Mouse (Mus musculus) hindbrain, postnatal 0 days (tissue): ENCODE data around the gene Ppfia4. TPM values are rescaled to one million over a fixed set of nuclear protein-coding genes. Genes with fewer than 3 reads are reported as not detected.

Experiments
- ATAC-seq: fragments of 200-750 bp; cut with Nextera tagmentation; 2 replicates; pipeline ENCODE4 v1.8.0; 2017; ENCODE audit warnings: mild to moderate bottlenecking, moderate TSS enrichment, moderate library complexity
- DNase-seq: peaks from one replicate; pipeline ENCODE4 v3.0.0-alpha.2; 2015; ENCODE audit warnings: low spot score
- H3K27ac ChIP-seq: fragments of 300-500 bp; sonication (generic); 2 replicates; pipeline ENCODE4 v1.5.1; 2014; ENCODE audit warnings: mild to moderate bottlenecking
- H3K27me3 ChIP-seq: fragments of 300-500 bp; sonication (generic); 2 replicates; pipeline ENCODE4 v1.6.1; 2014; ENCODE audit warnings: low read length, mixed read lengths; ENCODE audit not compliant: insufficient read depth
- H3K36me3 ChIP-seq: fragments of 300-500 bp; sonication (generic); 2 replicates; pipeline ENCODE4 v1.6.1; 2014; ENCODE audit warnings: low read length, mixed read lengths; ENCODE audit not compliant: insufficient read depth
- H3K4me1 ChIP-seq: fragments of 300-500 bp; sonication (generic); 2 replicates; pipeline ENCODE4 v1.6.1; 2014; ENCODE audit warnings: antibody characterized with exemption, low read length, mixed read lengths; ENCODE audit not compliant: insufficient read depth
- H3K4me2 ChIP-seq: fragments of 300-500 bp; sonication (generic); 2 replicates; pipeline ENCODE4 v1.6.1; 2014; ENCODE audit warnings: low read depth, mild to moderate bottlenecking, low read length, moderate library complexity, mixed read lengths
- H3K4me3 ChIP-seq: fragments of 300-500 bp; sonication (generic); 2 replicates; pipeline ENCODE4 v1.5.1; 2014; ENCODE audit warnings: low read length
- H3K9ac ChIP-seq: fragments of 300-500 bp; sonication (generic); replicated peaks from 2 replicates; pipeline ENCODE4 v1.6.1; 2014; ENCODE audit warnings: mild to moderate bottlenecking, low read length, moderate library complexity, mixed read lengths
- H3K9me3 ChIP-seq: fragments of 300-500 bp; sonication (generic); 2 replicates; pipeline ENCODE4 v1.6.1; 2016; ENCODE audit warnings: low read length, mixed read lengths
- CTCF ChIP-seq: IDR thresholded peaks from 2 replicates; pipeline ENCODE4 v1.5.1; 2016; ENCODE audit warnings: antibody characterized with exemption, control low read depth, low read depth
- WGBS: fragments of 180-500 bp; shearing (Covaris S2); extraction: QIAGEN DNeasy Blood & Tissue Kit; methylation state at CpG from one replicate; pipeline ENCODE4 v1.1.7; 2014; 5-methylcytosine and 5-hydroxymethylcytosine counted together
- polyA plus RNA-seq: library from polyadenylated mRNA; unstranded; fragments of >200 nt; fragmentation: Nextera tagmentation; extraction: Ambion mirVana; gene quantifications from 2 replicates; pipeline ENCODE4 v1.2.1, GENCODE M21; 2015
- total RNA-seq: library from RNA; depleted of rRNA; stranded (reverse); fragments of >200 nt; gene quantifications from 2 replicates; pipeline ENCODE4 v1.2.3, GENCODE M21; 2014

The Ppfia4 gene
- total and polyA plus RNA-seq, 2 experiments from 2014 or later, result 31.6 to 46.5 TPM

DNA sequence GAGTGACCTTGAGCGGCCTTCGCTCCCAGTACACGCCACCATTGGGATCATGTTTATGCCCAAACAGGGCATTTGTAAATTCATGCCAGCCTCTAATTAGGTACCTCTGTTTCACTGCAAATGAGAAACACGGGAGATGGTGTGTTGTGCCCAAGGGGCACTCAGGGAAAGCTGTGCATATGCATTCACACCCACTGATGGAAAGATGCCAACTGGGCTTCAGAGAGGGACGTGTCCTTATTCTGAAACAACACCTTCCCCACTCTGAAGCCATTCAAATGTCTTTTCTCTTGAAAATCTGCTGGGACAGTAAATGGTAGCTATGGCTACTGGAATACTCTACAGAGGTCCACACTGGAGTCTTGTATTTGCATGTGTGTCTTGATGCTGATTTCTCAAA, 14.5 kb downstream of the Ppfia4 start:
- no peak for TF ChIP-seq CTCF

DNA sequence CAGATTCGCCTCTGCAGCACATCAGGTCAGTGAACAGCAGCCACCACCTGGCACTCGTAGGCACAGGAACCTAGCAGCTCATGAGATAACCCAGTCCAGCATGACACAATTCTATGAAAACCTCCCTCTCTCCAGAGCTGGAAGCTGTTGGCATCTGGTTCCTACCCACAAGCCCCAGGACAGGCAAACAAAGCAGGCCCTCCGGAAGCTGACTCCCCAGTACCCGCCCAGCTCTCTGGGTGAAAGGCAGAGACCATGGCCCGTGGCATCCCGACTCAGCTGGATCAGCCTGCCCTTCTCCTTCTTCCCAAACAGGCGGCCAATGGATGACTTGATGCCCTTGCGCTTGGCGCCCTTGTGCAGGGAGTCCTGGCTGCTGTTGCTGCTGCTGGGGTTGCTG, 16.4 kb downstream of the Ppfia4 start:
- no peaks in the 10 kb centered on the region for H3K9me3 ChIP-seq
- H3K9ac ChIP-seq, result no peak overlapping the region
- no peak overlapping the region for H3K4me3 ChIP-seq
- ATAC-seq (no peak), DNase-seq (no peak)
- no peak overlapping the region for H3K4me2 ChIP-seq
- H3K27me3 ChIP-seq, result no peaks in the 10 kb centered on the region
- H3K36me3 ChIP-seq, result peaks cover 14% of the 10 kb centered on the region; the same call in 1 of the 2 replicates
- no peaks in the 10 kb centered on the region; the same call in 1 of the 2 replicates for H3K4me1 ChIP-seq
- no peak for TF ChIP-seq CTCF
- no peak overlapping the region for H3K27ac ChIP-seq
- 76% methylated on average over 9 of the region's 9 CpGs for WGBS

More for the DNA sequence above, 14.5 kb downstream of the Ppfia4 start:
- DNase-seq, result peak; percentile 26
- WGBS, result 64% methylated on average over 5 of the region's 5 CpGs
- Histone ChIP-seq H3K9ac (no peak overlapping the region), H3K27me3 (no peaks in the 10 kb centered on the region), H3K4me3 (no peak overlapping the region), H3K27ac (no peak overlapping the region), H3K9me3 (no peaks in the 10 kb centered on the region), H3K36me3 (peaks cover 11% of the 10 kb centered on the region; the same call in 1 of the 2 replicates), H3K4me1 (no peaks in the 10 kb centered on the region; the same call in 1 of the 2 replicates), H3K4me2 (no peak overlapping the region)
- no peak for ATAC-seq

DNA sequence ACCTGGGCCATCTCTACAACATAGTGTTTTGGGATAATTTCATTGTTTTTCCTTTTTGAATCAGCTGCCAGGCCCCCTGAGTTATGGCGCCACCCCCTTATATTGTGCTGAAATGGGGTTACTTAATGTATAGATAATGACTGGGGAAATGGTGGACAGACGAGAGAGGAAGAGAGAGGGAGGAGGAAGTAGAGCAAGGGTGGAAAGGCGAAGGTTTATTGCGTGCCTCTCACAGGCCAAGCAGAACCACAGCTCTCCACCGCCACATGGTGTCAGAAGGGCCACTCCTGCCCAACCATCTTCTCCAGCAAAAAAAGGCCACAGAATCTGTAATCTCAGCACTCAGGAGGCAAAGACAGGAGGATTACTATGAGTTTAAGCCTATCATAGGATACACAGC, 17.5 kb downstream of the Ppfia4 start:
- ATAC-seq, result no peak
- peaks cover 17% of the 10 kb centered on the region; the same call in 1 of the 2 replicates for H3K36me3 ChIP-seq
- no peak overlapping the region for H3K9ac ChIP-seq
- H3K9me3 ChIP-seq, result no peaks in the 10 kb centered on the region
- WGBS, result 87% methylated on average over 5 of the region's 5 CpGs
- H3K4me1 ChIP-seq, result no peaks in the 10 kb centered on the region
- no peak overlapping the region for H3K27ac ChIP-seq
- no peak for TF ChIP-seq CTCF
- DNase-seq, result no peak
- no peak overlapping the region for H3K4me3 ChIP-seq
- H3K27me3 ChIP-seq, result no peaks in the 10 kb centered on the region
- no peak overlapping the region for H3K4me2 ChIP-seq

DNA sequence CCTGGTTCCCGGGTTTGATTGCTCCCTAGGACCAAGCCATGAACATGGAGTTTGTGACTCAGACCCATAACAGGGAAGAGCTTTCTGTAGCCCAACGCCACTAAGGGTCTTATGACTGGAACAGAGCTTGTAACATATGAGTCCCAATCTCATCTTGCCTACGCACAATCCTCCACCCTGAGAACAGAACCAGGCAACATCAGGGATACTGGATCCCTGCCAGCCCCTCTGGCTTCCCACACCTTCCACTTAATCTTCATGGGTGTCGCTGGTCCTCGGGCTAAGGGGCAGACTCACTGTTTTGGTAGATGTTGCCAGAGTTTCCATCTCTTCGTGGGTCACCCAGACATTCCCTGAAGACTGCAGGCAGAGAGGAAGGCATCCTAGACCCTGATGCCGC, 21.0 kb downstream of the Ppfia4 start:
- Histone ChIP-seq H3K9ac (no peak overlapping the region), H3K9me3 (no peaks in the 10 kb centered on the region), H3K4me3 (no peak overlapping the region), H3K4me2 (no peak overlapping the region), H3K27me3 (no peaks in the 10 kb centered on the region), H3K4me1 (no peaks in the 10 kb centered on the region), H3K27ac (no peak overlapping the region), H3K36me3 (peaks cover 13% of the 10 kb centered on the region)
- DNase-seq (no peak), ATAC-seq (no peak)
- WGBS, result 92% methylated on average over 7 of the region's 7 CpGs
- no peak for TF ChIP-seq CTCF

DNA sequence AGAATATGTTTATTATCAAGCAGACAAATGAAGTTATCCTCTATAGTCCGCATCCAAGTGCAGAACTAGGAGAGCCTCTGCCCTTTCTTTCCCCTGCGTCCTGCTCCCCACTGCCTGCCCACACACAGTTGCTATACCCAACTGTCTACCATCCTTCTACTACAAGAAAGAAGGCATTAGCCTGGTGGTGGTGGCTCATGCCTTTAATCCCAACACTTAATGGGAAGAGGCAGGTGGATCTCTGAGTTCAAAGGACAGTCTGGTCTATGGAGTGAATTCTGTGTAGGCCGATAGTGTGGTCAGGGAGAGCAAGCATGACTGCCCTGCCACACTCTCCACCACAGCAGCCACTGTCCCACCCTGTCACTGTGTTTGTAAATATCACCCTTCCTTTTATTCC, 22.0 kb downstream of the Ppfia4 start:
- Histone ChIP-seq H3K27me3 (no peaks in the 10 kb centered on the region), H3K36me3 (peaks cover 10% of the 10 kb centered on the region), H3K4me1 (no peaks in the 10 kb centered on the region), H3K9ac (no peak overlapping the region), H3K9me3 (no peaks in the 10 kb centered on the region), H3K4me2 (no peak overlapping the region), H3K27ac (no peak overlapping the region), H3K4me3 (no peak overlapping the region)
- ATAC-seq (no peak), DNase-seq (no peak)
- TF ChIP-seq CTCF, result no peak
- 94% methylated on average over 3 of the region's 3 CpGs for WGBS

DNA sequence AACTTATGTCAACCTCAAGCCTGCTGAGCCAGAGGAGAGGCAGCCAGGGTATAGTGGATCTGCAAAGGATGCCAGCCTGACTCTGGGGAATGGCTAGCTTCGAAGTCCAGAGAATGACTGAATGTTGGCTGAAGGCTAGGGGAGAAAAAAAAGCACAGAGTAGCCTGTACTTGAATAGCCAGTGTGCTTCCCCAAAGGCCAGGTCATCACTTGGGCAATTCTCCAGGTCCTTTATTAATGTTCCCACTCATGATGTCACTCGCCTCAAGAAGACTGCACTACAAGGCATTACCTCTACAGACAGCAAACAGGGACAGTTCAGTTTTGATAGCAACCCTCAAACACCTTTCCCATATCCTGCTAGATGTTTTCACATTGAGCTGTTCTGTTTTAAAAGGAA, 22.4 kb downstream of the Ppfia4 start:
- 76% methylated on average over 2 of the region's 2 CpGs for whole genome bisulfite sequencing

DNA sequence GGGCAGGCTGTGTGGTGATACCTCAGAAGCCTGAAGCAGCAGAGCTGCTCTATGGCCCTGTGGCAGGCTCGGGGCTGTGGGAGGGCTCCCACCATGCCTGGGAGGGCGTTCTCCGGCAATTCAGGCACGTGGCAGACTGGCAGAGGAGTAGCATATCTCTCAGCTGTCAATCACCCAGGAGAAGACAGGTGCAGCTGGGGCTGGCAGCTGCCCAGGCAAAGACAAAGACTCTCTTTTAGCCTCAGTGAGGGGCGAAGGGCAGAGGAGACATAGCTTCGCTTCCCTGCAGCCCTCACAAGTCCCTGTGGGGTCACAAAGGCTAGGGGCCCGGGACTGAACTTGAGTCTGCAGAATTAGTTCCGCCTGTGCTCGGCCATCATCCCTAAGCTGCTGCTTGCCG, 25.3 kb downstream of the Ppfia4 start:
- DNase-seq (no peak), ATAC-seq (no peak)
- TF ChIP-seq CTCF, result no peak
- H3K4me2 ChIP-seq, result no peak overlapping the region
- H3K4me3 ChIP-seq, result no peak overlapping the region
- no peaks in the 10 kb centered on the region for H3K9me3 ChIP-seq
- H3K4me1 ChIP-seq, result no peaks in the 10 kb centered on the region; the same call in 1 of the 2 replicates
- H3K36me3 ChIP-seq, result peaks cover 9% of the 10 kb centered on the region
- no peaks in the 10 kb centered on the region for H3K27me3 ChIP-seq
- H3K27ac ChIP-seq, result no peak overlapping the region
- WGBS, result 24% methylated on average over 10 of the region's 10 CpGs
- no peak overlapping the region for H3K9ac ChIP-seq

More for the DNA sequence above, 22.4 kb downstream of the Ppfia4 start:
- DNase-seq, result no peak
- ATAC-seq, result no peak
- Histone ChIP-seq H3K4me3 (no peak overlapping the region), H3K27me3 (no peaks in the 10 kb centered on the region), H3K36me3 (peaks cover 10% of the 10 kb centered on the region), H3K27ac (no peak overlapping the region), H3K4me1 (no peaks in the 10 kb centered on the region), H3K9me3 (no peaks in the 10 kb centered on the region), H3K4me2 (no peak overlapping the region), H3K9ac (no peak overlapping the region)
- no peak for TF ChIP-seq CTCF
